Mouse (Mus musculus) cerebellum, postnatal 36 days (tissue): ENCODE results near the gene Als2cr12.
"Not testable (repeated sequence)": the region's sequence is repeated elsewhere in the genome, so short reads cannot be mapped to it uniquely, and the experiment has no call there.

ENCODE experiments used
- DNase-seq, 2 experiments: peaks; one replicate each; pipeline ENCODE4 v3.0.0; 2021 to 2022; ENCODE audit warnings: mixed read lengths in 2 of 2

The Als2cr12 gene

DNA sequence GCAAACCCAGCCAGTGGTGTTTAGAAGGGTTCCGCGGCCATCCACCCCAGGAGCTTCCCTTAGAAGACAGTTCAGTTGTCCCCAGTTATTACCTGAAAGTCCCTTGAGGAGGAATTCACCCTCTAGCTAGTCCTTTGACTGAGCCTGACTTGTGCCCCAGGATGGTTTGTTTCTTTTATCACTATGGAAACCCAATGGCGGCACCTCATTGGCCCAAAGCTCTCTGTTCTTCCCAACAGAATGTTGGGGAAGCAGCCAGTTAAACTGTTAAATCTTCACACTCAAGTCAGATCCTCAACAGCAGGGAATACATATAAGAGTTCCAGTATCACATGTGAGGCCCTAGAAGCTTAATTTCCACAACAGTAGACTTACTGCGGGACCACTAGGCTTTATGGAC is at the start of gene Als2cr12:
TSS of gene Als2cr12 (minus strand) at position 180 of the 400 bp plus-strand sequence.
- DNase-seq = not testable (repeated sequence)

DNA sequence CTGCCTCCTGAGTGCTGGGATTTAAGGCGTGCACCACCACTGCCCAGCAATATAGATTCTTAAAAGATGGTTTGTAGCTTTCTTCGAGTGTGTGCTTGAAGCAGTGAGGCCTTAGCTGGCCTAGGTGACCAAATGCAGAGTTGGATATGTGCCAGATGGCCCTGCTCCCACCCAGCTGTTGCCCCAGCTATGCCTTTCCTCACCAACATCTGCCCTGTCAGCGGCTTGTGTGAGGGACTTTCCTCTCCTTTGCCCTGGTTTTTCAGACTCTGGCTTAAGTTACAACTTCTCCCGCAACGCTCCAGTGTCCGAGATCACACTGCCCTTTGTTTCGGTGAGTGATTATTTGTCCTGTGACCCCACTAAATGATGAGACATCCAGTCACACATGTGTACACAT is 48.9 kb upstream of the Als2cr12 start:
- no peak for DNase-seq

DNA sequence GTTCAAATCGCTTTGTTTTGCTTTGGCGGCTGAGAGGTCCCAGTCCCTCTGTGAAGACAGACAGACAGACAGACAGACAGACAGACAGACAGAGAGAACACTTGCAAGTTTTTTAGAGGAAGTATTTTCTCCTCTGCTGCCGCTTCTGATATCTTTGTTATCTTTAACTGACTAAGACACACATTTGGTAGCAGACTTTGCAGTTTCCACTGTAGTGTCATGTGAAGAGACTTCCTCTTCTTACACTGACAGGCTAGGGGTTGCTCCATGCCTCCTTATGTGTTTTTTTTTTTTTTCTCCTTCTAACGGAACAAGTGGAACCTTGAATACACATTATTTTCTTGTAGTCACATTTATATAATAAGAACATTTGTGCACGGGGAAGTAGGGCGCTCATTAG is 47.5 kb upstream of the Als2cr12 start:
- no peak for DNase-seq

DNA sequence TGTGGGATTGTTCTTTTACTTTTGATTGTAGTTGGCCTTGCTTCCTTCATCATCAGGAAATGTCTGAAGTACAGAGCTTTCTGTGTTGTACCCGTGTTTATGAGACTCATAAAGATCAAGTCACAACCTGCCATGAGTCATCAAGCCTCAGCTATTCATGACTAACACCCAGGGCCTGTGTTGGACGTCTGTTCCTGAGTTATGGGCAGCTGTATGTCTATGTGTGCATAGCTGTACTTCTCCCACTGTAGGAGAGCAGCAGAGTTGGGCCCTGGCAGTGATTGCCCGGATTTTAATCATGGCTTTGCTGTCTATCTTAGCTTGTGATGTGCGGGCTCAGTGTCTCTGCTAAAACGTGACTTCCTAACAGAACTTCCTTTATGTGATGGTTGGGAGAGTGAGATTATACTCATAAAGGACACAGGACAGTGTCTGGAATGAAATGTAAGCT is 46.8 kb upstream of the Als2cr12 start:
- DNase-seq = no peak

DNA sequence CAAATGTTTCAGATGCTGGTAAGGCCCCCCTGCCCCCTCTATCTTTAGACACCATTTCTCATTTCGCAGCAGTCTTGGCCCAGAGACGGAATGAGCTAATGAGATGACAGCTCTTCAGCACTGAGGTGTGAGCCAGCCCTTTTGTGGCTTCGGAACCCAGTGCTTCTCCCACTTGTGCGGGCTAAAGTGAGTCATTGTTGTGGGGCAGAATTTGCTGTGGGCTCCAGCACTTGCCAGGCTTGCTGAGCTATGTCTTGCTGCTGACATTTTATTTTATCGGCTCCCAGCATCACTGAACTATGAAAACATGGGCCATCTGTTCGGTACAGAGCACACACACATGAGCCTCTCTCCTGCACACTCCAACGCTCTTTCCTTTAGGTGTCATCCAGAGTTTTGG is 43.7 kb upstream of the Als2cr12 start:
- DNase-seq = peak; percentile 55 to 65

DNA sequence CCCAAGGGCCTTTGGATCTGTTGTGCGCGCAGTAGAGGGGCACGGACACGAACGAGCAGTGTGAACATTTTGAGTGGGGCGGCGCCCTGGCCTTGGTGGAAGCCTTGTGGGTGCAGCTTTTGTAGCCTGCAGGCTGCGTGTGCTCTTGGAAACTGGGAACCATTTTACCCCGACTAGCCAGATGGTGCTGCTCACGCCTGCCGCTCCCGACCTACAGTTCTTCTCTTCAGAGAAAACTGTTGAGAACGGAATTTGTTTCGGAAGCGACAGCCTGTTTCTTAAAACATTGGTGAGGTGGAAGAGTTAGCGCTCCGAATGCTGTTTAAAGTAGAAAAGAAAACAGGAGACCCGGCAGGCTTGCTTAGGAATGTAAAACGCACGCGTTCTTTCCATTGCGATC is 41.2 kb upstream of the Als2cr12 start:
- DNase-seq = peak in 1 of 2 experiments; percentile 18

DNA sequence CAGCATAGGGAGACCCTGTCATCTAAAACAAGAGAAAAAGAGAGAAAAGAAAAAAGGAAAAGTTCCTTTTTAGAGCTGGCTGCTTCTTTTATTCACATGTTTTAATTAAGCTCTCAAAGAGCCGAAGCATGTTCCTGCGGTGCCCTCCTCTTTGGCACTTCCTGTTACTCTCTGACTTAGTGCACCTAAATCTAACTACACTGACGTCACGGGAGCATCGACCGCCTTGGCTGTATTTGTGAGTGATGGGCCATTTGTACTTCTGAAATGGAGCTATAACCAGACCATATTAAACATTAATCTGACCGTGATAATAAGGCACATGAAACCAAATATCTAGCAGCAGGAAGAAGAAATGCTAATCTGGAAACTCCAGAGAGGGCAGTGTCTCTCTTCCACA is 40.2 kb upstream of the Als2cr12 start:
- DNase-seq = no peak

DNA sequence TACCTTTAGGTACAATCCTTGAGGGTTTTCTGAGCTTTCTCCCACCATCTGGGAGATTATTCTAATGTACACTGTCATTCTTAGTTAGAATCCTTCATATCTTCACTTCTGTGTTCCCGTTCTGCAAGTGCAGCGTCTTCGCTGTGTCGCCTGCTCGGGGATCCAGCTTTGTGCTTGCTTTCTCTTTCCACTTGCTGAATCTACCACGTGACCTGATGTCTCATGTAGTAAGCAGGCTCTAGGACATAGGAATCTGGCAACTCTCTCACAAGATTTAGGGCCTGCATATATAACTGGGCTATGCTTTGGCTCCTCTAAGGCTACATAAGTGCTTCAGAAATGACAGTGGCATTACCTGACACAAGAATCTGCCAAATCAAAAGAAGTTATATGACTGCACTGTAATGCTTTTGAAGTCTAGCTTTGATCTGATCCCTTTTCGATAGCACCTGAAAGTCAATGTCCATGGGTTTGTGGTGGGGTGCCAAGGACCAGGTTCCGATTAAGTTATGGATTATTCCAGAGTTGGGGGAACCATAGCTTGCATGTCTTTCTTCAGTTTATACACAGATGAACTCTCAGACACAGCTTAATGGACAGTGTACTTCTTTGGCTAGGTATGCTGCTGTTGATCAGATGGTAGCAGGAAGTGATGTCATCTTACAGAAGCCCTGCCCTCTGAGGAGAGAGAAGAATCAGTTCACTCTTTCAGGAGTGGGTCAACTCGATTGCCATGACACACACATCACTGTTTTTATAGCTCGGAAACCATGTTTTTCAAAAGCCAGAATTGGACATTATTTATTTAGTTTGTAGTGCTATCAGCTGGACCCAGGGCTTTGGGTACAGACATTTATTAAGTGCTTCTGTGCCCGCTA is 38.5 kb upstream of the Als2cr12 start:
- DNase-seq = no peak

DNA sequence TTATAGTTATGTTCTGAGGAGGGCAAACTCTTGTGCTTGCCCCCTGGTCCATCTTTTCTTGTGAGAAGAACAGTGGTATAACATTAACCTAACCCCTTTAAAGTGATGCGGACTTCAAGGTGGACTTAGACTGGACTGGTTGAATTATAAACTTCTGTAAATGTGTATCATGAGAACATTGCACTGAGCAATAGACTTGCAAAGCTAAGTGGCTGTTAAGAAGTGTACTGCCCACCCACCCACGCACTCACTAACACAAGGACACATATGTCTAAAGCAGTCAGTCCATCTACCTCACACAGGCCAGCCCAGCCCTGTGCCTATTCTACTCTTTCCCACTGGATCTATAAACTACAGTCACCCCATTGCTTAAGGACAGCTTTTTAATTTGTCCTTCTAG is 37.8 kb upstream of the Als2cr12 start:
- no peak for DNase-seq

DNA sequence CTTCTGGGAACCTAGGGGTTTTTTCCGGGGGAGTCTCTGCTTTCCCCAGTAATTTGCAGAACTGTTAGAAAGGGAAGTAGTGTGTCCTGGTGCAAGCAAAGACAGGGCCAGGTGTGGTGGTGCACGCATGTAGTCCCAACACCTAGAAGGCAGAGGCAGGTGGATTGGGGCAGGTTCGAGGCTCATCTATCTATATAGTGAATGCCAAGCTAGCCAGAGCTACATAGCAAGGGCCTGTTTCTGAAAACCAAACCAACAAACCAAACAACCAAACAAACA is 32.7 kb upstream of the Als2cr12 start:
- no peak for DNase-seq

DNA sequence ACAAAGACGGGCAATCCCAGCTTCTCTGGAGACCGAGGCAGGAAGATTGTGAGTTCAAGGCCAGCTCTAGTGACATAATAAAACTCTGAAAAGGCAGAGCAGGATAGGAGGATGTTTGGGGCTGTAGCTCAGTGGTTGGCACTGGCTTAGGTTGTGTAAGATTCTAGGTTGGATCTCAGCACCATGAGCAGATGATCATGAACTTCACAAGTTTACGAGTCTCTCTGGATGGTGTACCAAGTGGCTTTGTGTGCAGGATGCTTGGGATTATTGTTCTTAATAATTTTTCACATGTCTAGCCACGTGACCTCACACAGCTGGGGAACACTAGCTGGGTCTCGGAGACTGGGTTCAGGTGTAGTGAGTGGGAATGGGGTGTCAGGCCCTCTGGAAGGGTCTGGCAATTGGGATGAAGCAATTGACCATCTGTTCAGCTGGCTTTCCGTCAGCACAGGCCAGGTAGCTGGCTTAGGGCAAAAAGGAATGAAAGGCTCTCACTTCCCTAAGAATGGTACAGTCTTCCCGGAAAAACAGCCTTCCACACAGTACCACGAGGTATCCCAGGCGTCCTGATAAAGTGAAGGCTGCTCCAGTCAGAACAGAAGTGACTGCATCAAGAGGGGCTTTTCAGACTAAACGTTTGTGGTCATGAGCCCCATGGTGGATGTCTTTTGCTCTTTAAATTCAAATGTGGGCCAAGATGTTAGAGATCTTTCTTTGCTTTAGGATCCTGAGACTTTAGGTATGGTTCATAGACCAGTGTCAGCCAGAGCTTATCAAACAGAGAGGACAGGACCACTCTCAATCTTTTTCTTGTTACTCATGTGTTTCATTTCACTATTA is 32.2 kb upstream of the Als2cr12 start:
- DNase-seq = peak; percentile 70 to 74

DNA sequence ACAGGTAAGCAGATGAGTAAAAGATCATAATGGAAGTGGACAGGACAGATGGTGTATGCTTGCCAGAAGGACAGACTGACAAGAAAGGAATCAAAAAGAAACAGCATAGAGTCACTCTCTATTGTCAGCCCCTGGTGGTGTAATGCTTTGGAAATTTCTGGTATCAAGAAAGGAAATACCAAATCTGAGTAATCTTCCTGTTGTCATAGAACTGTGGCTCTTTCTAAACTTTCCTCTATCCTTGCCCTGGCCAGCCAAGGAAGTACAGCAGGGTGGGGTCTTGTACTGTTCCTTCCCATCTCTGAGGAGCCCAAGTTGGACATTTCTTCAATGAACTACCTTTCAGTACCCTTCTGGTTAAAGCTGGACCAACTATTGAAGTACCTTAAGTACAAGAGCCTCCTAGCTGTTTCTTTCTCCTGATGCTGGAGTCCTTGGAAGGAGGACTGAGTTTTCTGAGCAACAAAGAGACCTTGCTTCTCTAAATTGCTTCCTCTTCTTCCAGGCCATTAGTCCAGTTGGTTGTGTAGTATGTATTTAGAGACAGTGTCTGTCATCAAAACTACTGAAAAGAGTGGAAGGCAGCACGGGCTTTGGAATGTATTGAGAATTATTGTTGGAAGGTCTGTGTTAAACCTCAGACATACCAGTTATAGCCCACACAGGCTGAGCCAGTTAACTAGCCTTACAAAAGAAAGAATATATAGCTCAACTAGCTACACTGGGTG is 31.4 kb upstream of the Als2cr12 start:
- no peak for DNase-seq

DNA sequence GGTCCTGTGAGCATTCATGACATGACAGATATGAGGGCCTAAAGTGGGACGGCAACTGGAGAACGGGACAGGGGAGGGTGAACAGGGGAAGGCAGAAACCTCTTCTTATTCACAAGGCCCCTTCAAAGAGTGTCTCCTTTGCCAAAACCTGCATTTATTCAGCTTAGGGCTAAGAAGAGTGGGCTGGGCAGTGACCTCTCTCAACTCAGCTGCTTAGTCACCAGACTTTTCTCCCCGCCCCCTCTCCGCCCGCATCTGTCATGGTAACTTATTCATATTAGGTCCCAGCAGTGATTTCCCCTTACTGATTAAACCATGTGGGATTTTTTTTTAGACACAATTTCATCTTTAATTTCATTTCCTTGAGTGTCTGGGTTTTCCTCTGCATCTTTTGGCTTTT is 30.0 kb upstream of the Als2cr12 start:
- DNase-seq = no peak

DNA sequence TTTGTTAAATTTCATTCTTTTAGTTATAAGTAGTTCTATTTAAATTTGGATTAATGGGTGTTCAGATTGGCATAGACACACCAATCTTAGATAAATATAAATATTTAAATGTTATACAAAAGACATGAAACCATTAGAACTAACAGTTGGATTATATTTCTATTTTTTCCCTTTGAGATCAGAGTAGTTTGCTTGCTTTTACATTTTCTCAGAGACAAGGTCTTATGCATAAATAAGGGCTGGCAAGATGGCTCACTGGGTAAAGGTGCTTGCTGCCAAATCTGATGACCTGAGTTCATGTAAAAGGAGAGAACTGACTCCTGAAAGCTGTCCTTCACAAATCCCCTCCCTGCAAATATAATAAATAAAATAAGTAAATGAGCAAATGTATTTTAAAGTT is 29.3 kb upstream of the Als2cr12 start:
- no peak for DNase-seq

DNA sequence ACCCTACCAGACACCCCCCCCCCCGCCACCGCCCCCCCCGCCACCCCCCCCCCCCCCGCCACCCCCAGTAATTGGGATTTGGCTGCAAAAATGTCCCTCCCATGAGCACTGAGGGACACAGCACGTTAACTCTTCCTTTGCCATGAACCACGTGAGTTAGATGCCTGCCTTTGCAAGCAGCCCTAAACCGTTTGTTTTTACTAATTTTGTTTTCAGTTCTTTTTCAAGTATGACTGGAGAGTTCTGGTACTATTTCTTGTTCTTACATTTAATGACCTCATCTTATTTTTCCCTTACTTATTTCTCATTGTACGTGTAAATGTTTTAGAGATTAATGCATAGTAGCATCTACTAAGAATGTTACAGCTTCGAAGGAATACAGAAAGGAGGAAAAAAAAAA is 28.7 kb upstream of the Als2cr12 start:
- no peak for DNase-seq

DNA sequence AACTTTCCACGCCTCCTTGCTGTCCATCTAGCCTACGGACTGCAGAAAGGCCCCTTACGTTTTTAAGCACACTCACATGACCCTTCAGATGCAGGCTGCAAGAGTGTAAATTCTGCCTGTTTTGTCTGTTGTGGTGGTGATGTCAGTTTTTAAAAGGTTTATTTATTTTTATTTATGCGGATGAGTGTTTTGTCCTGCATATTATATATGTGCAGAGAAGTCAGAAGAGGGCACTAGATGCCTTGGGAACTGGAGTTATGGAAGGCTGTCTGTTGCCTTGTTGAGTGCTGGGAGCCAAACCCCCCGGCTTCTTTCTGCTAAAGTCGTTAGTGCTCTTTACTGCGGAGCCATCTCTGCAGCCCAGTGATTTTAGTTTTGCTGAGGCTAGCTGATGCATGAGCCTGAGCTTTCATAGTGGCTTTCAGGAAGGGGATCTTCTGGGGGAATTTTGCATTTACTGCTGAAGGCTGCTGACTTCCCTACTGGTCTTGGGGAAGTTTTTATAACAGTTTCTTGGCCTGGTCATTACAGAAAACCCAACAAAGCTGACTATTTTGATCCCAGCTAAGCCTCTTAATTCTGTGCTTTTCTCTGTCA is 28.1 kb upstream of the Als2cr12 start:
- no peak for DNase-seq

DNA sequence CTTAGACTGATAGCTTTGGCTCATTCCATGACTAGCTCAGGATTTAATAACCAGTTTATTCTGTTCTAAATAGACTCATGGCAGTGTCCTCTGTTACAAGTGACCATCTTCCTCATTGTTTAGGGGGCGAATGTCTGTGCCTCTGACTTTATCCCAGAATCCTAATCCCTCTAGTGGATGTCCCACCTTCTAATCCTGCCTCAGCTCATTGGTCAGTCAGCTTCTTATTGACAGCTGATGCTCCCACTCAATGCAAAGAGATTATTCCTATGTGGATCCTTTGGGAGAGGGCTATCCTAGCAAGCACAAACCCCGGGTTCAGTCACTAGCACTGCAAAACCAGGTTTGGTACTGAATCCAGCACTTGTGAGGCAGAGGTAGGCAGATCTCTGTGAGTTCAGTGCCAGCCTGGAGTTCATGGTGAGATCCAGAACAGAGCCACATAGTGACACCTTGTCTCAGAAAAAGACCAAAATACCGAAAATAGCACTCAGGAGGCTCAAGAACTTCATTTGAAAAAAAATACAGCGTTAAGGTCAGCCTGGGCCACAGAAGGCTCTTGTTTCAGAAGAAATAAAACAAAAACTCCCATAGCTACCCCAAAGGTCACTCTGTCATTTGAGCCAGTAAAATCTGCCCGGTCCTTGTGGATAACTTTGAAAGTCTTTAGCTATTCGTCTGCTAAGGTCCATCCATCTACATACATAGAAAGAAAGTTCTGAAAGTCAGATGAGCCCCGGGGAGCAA is 27.4 kb upstream of the Als2cr12 start:
- no peak for DNase-seq

DNA sequence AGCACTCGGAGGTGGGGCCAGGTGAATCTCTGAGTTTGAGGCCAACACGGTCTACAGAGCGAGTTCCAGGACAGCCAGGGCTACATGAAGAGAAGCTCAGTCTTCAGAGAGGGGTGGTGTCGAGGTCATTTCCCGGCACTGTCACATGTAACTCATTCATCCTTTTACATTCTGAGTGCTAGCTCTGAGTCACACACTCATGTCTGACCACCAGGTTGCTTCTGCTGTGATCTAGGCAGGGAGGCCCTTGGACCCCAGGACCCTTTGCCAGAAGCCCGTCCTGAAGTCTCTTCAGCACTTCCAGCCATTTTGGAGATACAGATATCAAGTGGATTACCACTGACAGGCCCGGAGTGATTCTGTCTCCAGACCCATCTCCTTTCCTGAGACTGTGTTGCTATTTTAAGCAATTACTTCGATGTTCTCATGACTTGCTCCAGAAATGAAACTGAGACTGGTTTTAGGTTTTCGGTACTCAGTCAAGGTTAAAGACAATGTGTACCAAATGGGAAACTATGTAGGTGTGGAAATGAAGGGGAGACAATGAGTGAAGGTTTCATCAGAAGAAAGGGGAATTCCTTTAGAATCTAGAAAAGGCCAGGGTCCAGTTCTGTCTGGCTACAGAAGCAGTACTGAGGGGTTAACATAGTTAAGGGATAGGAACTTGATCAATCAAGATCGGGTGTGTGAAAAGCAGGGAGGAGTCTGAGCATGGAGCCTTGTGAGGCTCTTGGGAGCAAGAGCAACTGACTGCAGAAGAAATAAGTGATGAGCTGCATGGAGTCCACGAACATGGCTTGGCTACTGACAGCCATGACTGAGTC is 26.5 kb upstream of the Als2cr12 start:
- DNase-seq = no peak

DNA sequence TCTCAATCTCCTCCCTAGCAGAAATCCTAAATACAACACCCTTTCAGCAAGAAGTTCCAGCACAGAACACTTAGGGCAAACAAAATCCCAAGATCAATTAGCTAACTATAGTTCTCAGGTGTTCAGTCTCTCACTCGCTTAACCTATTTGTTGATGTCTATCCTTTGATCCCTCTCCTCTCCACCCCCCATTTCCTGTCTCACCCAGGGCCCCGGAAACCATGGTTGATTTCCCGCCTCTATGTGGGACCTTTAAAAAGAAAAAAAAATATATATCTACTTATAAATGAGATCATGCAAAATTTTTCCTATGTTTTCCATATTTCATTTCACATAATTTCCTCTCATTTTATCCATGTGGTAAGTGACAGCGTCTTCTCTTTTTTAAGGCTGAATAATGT is 25.2 kb upstream of the Als2cr12 start:
- no peak for DNase-seq

DNA sequence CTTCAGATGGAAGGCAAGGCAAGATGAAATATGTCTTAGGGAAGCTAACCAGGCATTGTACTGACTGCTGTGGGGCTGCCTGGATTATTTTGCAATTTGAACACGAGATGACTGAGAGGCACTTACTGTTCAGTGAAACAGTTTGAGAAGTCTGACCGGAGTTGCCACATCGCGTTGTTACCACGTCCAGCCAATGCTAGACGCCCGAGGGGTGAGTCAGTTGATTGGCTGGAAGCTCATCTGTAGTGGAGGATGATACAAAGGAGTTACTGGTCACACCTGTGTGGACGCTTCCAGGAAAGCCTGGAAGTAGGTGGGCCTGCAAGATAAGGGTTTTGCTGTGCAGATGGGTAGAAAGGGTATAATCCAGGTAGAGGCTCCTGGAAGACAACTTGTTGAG is 24.3 kb upstream of the Als2cr12 start:
- no peak for DNase-seq

DNA sequence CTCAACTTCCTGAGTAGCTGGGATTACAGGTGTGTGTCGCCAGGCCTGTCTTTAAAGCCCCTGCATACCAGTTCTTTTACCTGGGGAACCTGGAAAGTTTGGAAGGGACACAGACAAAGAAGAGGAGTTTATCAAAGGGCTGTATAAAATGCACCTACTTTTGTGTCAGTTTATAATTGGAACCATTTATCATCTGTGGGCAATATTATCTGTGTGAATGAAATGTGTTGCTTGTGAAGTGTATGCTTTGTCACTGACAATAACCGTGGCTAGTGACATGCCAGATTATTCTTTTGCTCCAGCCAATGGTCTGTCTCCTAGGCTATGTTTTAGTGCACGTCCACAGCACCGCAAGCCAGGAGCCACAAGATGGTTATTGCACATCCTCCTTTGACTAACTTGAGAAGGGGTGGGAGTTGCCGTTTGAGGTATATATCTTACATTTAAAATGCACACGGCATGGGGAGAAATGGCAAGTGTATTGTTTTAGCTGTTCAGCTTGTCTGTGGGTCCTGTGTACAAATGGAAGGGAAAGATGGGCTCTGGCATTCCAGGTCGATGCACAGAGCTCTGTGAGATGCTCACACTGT is 23.7 kb upstream of the Als2cr12 start:
- DNase-seq = no peak
